Mouse (Mus musculus) lung, adult 18-20 months (tissue): ENCODE measurements around the gene Ak5.
"Not testable (repeated sequence)": the region's sequence is repeated elsewhere in the genome, so short reads cannot be mapped to it uniquely, and the experiment has no call there.

Source experiments
- DNase-seq, 2 experiments: peaks; one replicate each; pipeline ENCODE4 v3.0.0; 2022; ENCODE audit warnings: mixed read lengths in 2 of 2

The Ak5 gene

GRCm38 (mm10) chr3:152620534-152620933 lies 47.6 kb downstream of the Ak5 start:
- no peak for DNase-seq

GRCm38 (mm10) chr3:152620058-152620457 lies 48.1 kb downstream of the Ak5 start:
- no peak for DNase-seq

GRCm38 (mm10) chr3:152609076-152609475 lies 59.1 kb downstream of the Ak5 start:
- DNase-seq = no peak

GRCm38 (mm10) chr3:152605849-152606248 lies 62.3 kb downstream of the Ak5 start:
- no peak for DNase-seq

- no peak for DNase-seq
These were observed 68.5 kb downstream of the Ak5 start for GRCm38 (mm10) chr3:152599679-152600078.

GRCm38 (mm10) chr3:152596406-152597050 lies 71.6 kb downstream of the Ak5 start:
- DNase-seq = no peak

GRCm38 (mm10) chr3:152592767-152593425 lies 75.3 kb downstream of the Ak5 start:
- no peak for DNase-seq

- DNase-seq = peak in 1 of 2 experiments; percentile 8
These were observed 77.7 kb downstream of the Ak5 start for GRCm38 (mm10) chr3:152590491-152590890.

- not testable (repeated sequence) for DNase-seq
These were observed 79.1 kb downstream of the Ak5 start for GRCm38 (mm10) chr3:152589101-152589500.

- no peak for DNase-seq
These were observed 81.2 kb downstream of the Ak5 start for GRCm38 (mm10) chr3:152587007-152587406.

GRCm38 (mm10) chr3:152586191-152586590 lies 82.0 kb downstream of the Ak5 start:
- no peak for DNase-seq

- DNase-seq = no peak
These were observed 82.6 kb downstream of the Ak5 start for GRCm38 (mm10) chr3:152585581-152585980.

GRCm38 (mm10) chr3:152583033-152583432 lies 85.1 kb downstream of the Ak5 start:
- no peak for DNase-seq

GRCm38 (mm10) chr3:152581853-152582252 lies 86.3 kb downstream of the Ak5 start:
- DNase-seq = peak in 1 of 2 experiments; percentile 22

GRCm38 (mm10) chr3:152579984-152580591 lies 88.1 kb downstream of the Ak5 start:
- no peak for DNase-seq

- DNase-seq = no peak
These were observed 89.6 kb downstream of the Ak5 start for GRCm38 (mm10) chr3:152578282-152579228.

- no peak for DNase-seq
These were observed 90.4 kb downstream of the Ak5 start for GRCm38 (mm10) chr3:152577763-152578162.

GRCm38 (mm10) chr3:152577273-152577672 lies 90.9 kb downstream of the Ak5 start:
- DNase-seq = no peak

- DNase-seq = no peak
These were observed 98.9 kb downstream of the Ak5 start for GRCm38 (mm10) chr3:152569242-152569605.

GRCm38 (mm10) chr3:152568455-152569241 lies 99.5 kb downstream of the Ak5 start:
- DNase-seq = peak in 1 of 2 experiments; percentile 9

GRCm38 (mm10) chr3:152564516-152565113 lies 103.5 kb downstream of the Ak5 start:
- no peak for DNase-seq

- DNase-seq = no peak
These were observed 104.3 kb downstream of the Ak5 start for GRCm38 (mm10) chr3:152563833-152564232.
